Comparison of ENCODE assay signal across 14 mouse cellular contexts in the genomic region with DNA sequence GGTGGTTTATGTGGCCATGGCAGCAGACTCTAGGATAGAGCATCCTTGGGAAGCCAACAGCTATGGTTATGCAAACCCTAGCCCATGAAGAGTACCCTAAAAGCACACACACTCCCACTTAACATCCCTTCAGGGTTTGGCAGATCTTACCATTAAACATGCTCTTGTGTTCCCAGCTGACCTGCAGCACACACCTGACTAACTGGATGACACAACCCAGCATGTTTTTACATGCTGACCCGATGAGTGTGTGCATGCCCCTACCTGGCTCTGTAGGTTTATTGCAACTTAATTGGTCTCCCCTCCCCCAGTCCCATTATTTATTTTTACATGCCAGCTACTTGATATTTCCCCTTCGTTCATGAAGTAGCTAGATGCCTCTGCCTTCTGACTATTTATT.
DNase-seq lines count a peak whose midpoint lies in the region; ATAC-seq lines count a peak whose summit lies in the region.
"Had no signal": no experiment of that assay in that cellular context is flagged by ENCODE, and none has a peak within 500 bp of the region (broad histone marks: within the 10 kb centered on the region; RNA-seq: fewer than 3 reads in every experiment).

No protein-coding gene starts in this region.

- ATAC-seq in frontal cortex, adult (ENCODE audit: low TSS enrichment): peak; percentile 18; the same call in 1 of the 2 replicates
- ATAC-seq: activated CD4-positive, CD25-positive, alpha-beta regulatory T cell, adult 4 months; CD4-positive, CD25-positive, alpha-beta regulatory T cell, adult 4 months; Patski had no signal

- peak; percentile 30 for DNase-seq in cerebellum, adult 11-12 months
- no peak for DNase-seq in cerebellum, adult 18-20 months
- no peak for DNase-seq in frontal cortex, postnatal 10 days (ENCODE audit: low spot score in 2 of 2)
- peak; percentile 31 for DNase-seq in urinary bladder, postnatal 14 days (ENCODE audit: low spot score)
- no peak for DNase-seq in urinary bladder, postnatal 10 days (ENCODE audit: low spot score)
- no peak for DNase-seq in kidney, adult 18-20 months
- DNase-seq: adrenal gland, adult 8-10 months; adrenal gland, postnatal 14 days; adrenal gland, postnatal 36 days; B cell, adult 2 months had no signal

Comparison
In these comparisons a context has a peak if more than half of its experiments do, and no peak if none do; other contexts are left out.
1. DNase-seq: peak in cerebellum, adult 11-12 months (single experiment) and urinary bladder, postnatal 14 days (single experiment); none in cerebellum, adult 18-20 months (0 of 2), frontal cortex, postnatal 10 days (0 of 2), urinary bladder, postnatal 10 days (single experiment) and kidney, adult 18-20 months (single experiment).